Mouse (Mus musculus) right cerebral cortex, postnatal 36 days (tissue): ENCODE data around the gene Smco2.

Experiments used
- DNase-seq, 2 experiments: peaks; one replicate each; pipeline ENCODE4 v3.0.0; 2022; ENCODE audit warnings: low spot score in 2 of 2, mixed read lengths in 1 of 2

Smco2 gene

GRCm38 (mm10) chr6:146850050-146850449, at the start of gene Smco2:
TSS of gene Smco2 (plus strand) at chr6:146850104.
- no peak for DNase-seq

GRCm38 (mm10) chr6:146809991-146810390, 39.9 kb upstream of the Smco2 start:
- no peak for DNase-seq

- DNase-seq, result no peak
These were observed 36.9 kb upstream of the Smco2 start for GRCm38 (mm10) chr6:146813007-146813406.

- DNase-seq, result no peak
These were observed 29.5 kb upstream of the Smco2 start for GRCm38 (mm10) chr6:146820177-146820965.

- no peak for DNase-seq
These were observed 27.9 kb upstream of the Smco2 start for GRCm38 (mm10) chr6:146821958-146822357.

GRCm38 (mm10) chr6:146824727-146825486, 25.0 kb upstream of the Smco2 start:
- peak; percentile 30 to 31 for DNase-seq

- DNase-seq, result no peak
These were observed 24.5 kb upstream of the Smco2 start for GRCm38 (mm10) chr6:146825487-146825773.

- DNase-seq, result no peak
These were observed 18.6 kb upstream of the Smco2 start for GRCm38 (mm10) chr6:146831320-146831719.

- DNase-seq, result peak; percentile 34 to 50
These were observed 16.2 kb upstream of the Smco2 start for GRCm38 (mm10) chr6:146833485-146834314.

- no peak for DNase-seq
These were observed 15.6 kb upstream of the Smco2 start for GRCm38 (mm10) chr6:146834342-146834741.

- no peak for DNase-seq
These were observed 14.1 kb upstream of the Smco2 start for GRCm38 (mm10) chr6:146835784-146836183.

- DNase-seq, result peak in 1 of 2 experiments; percentile 15
These were observed 12.6 kb upstream of the Smco2 start for GRCm38 (mm10) chr6:146837316-146837715.

GRCm38 (mm10) chr6:146838366-146838765, 11.5 kb upstream of the Smco2 start:
- no peak for DNase-seq

- DNase-seq, result no peak
These were observed 11.0 kb upstream of the Smco2 start for GRCm38 (mm10) chr6:146838863-146839262.

- DNase-seq, result no peak
These were observed 5.0 kb upstream of the Smco2 start for GRCm38 (mm10) chr6:146844867-146845266.

GRCm38 (mm10) chr6:146845347-146845746, 4.6 kb upstream of the Smco2 start:
- DNase-seq, result no peak

GRCm38 (mm10) chr6:146845961-146846750, 3.7 kb upstream of the Smco2 start:
- no peak for DNase-seq

- no peak for DNase-seq
These were observed 2.5 kb upstream of the Smco2 start for GRCm38 (mm10) chr6:146847402-146847801.

- DNase-seq, result no peak
These were observed 1.6 kb upstream of the Smco2 start for GRCm38 (mm10) chr6:146848281-146848680.

GRCm38 (mm10) chr6:146851916-146852315, 2.0 kb downstream of the Smco2 start:
- DNase-seq, result no peak

GRCm38 (mm10) chr6:146852739-146853138, 2.8 kb downstream of the Smco2 start:
- no peak for DNase-seq
